Mouse (Mus musculus) erythroblast, embryonic 14.5 days (primary cell): ENCODE measurements at regions not wholly inside any gene's neighbourhood (a gene's known extent, or its start where the extent isn't known, plus 50 kb on each side); places are given as distances from the start of the nearest gene placed in this dataset.

Experiments used
- H3K27me3 ChIP-seq: 2 replicates; pipeline ENCODE4 v1.6.1; 2012; ENCODE audit warnings: inconsistent platforms; ENCODE audit not compliant: control insufficient read depth
- H3K36me3 ChIP-seq: 2 replicates; pipeline ENCODE4 v1.6.1; 2012; ENCODE audit warnings: mild to moderate bottlenecking, inconsistent platforms; ENCODE audit not compliant: control insufficient read depth
- H3K4me1 ChIP-seq: 2 replicates; pipeline ENCODE4 v1.6.1; 2012; ENCODE audit warnings: inconsistent platforms; ENCODE audit not compliant: control insufficient read depth
- H3K4me3 ChIP-seq: replicated peaks from 2 replicates; pipeline ENCODE3; 2012; ENCODE audit warnings: moderate library complexity, mild to moderate bottlenecking, inconsistent platforms
- H3K9me3 ChIP-seq: 2 replicates; pipeline ENCODE4 v1.6.1; 2012; ENCODE audit warnings: low read length, inconsistent platforms, mixed read lengths; ENCODE audit not compliant: control insufficient read depth
- GATA1 ChIP-seq: IDR thresholded peaks from 2 replicates; pipeline ENCODE4 v1.6.1; 2012; ENCODE audit warnings: low read length, inconsistent platforms, mixed read lengths
- TAL1 ChIP-seq: IDR thresholded peaks from 3 replicates; pipeline ENCODE4 v1.6.1; 2012; ENCODE audit warnings: low read length, inconsistent platforms, mixed read lengths

GRCm38 (mm10) chr2:179382594-179382993, 59.6 kb upstream of the Cdh4 start:
- no peak overlapping the region for H3K4me3 ChIP-seq
- H3K4me1 ChIP-seq, result no peaks in the 10 kb centered on the region
- H3K27me3 ChIP-seq, result no peaks in the 10 kb centered on the region
- H3K36me3 ChIP-seq, result no peaks in the 10 kb centered on the region
- TF ChIP-seq GATA1, result no peak
- peaks cover 83% of the 10 kb centered on the region for H3K9me3 ChIP-seq

- Histone ChIP-seq H3K9me3 (peaks cover 80% of the 10 kb centered on the region), H3K4me1 (no peaks in the 10 kb centered on the region), H3K4me3 (no peak overlapping the region), H3K27me3 (no peaks in the 10 kb centered on the region), H3K36me3 (no peaks in the 10 kb centered on the region)
- TF ChIP-seq TAL1 (no peak), GATA1 (no peak)
These were observed 55.4 kb upstream of the Cdh4 start for GRCm38 (mm10) chr2:179386871-179387270.

- H3K4me1 ChIP-seq, result no peaks in the 10 kb centered on the region
- no peak for TF ChIP-seq TAL1
- TF ChIP-seq GATA1, result no peak
- H3K36me3 ChIP-seq, result no peaks in the 10 kb centered on the region
- H3K9me3 ChIP-seq, result peaks cover 75% of the 10 kb centered on the region
- H3K27me3 ChIP-seq, result no peaks in the 10 kb centered on the region
- H3K4me3 ChIP-seq, result no peak overlapping the region
These were observed 51.7 kb upstream of the Cdh4 start for GRCm38 (mm10) chr2:179390486-179390885.

- H3K4me1 ChIP-seq, result no peaks in the 10 kb centered on the region
- H3K36me3 ChIP-seq, result no peaks in the 10 kb centered on the region
- TF ChIP-seq TAL1, result no peak
- no peak for TF ChIP-seq GATA1
- no peaks in the 10 kb centered on the region for H3K27me3 ChIP-seq
- no peak overlapping the region for H3K4me3 ChIP-seq
- H3K9me3 ChIP-seq, result peaks cover 77% of the 10 kb centered on the region
These were observed 51.2 kb upstream of the Cdh4 start for GRCm38 (mm10) chr2:179390924-179391461.
